Mouse (Mus musculus): ENCODE data around the gene Casq1.

The Casq1 gene

GRCm38 (mm10) chr1:172183056-172183455 lies 36.6 kb downstream of the Casq1 start:
- no peak for DNase-seq (ENCODE audit: low spot score in 2 of 2)

DNA sequence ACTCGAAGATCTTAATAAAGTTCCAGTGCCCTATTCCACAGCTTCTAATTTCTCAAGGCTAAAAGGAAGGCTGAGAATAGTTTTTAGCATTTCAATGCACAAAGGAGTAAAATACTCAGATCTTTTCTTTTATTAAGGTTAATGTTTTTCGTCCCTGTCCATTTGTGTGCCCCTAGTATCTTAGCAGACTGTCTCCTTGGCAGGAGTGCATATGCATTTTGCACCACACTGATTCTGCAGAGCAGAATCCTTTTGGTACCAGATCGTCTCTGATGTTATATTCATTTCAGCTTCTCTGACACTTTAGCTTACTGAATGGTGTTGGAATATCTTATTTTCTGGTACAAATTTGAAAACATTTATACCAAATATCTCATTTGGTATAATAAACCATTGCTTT lies 37.9 kb downstream of the Casq1 start:
- no peak for DNase-seq (ENCODE audit: low spot score in 2 of 2)

- DNase-seq (ENCODE audit: low spot score in 2 of 2): no peak
These were observed 38.8 kb downstream of the Casq1 start for GRCm38 (mm10) chr1:172180881-172181280.

GRCm38 (mm10) chr1:172179102-172179501 lies 40.6 kb downstream of the Casq1 start:
- no peak for DNase-seq (ENCODE audit: low spot score in 2 of 2)

DNA sequence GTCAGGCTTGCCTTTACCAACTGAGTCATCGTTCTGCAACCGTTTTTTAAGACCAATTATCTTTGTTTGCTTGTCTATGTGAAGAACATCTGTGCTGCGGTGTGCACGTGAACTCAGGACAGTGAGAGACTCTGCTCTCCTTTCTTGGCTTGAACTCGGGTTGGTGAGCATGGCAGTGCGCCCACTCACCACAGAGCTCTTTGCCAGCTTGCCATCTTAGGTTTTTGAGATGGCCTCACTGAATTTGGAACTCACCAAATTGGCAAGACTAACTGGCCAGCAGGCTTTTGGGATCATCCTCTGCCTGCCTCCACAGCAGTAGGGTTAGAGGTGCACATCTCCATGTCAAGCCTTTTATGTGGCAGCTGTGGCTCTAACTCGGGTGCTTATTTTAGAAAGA lies 41.9 kb downstream of the Casq1 start:
- DNase-seq (ENCODE audit: low spot score in 2 of 2): no peak

- no peak for DNase-seq (ENCODE audit: low spot score in 2 of 2)
These were observed 46.5 kb downstream of the Casq1 start for GRCm38 (mm10) chr1:172173181-172173580.

DNA sequence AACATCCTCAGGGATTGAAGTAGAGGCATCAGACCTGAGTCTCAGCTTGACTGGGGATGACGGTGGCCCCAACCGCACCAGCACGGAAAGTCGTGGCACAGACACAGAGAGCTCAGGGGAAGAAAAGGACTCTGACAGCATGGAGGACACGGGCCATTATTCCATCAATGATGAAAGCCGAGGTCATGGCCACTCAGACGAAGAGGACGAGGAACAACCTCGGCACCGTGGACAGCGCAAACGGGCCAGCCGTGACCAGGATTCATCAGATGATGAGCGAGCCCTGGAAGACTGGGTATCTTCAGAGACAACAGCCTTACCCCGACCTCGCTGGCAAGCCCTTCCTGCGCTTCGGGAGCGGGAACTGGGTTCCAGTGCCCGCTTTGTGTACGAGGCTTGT lies 47.3 kb downstream of the Casq1 start:
- no peak for DNase-seq (ENCODE audit: low spot score in 2 of 2)

DNA sequence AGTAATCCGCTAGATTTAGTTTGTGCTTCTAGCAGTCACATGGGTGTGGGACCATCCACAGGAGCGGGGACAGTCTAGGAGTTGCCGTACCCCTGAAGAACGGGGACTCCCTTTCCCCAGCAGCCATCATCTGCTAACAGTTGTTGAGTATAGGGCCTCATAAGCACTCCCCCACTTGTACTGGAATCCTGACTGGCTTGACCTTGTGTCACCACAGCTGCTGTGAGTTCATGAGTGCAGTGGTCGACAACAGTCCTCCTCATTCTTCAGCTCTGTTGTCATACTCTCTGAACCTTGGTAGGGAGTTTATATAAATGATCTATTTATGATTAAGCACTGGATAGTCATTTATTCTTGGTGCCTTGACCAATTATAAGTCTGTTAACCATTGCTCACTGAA lies 49.9 kb downstream of the Casq1 start:
- no peak for DNase-seq (ENCODE audit: low spot score in 2 of 2)

GRCm38 (mm10) chr1:172167911-172168310 lies 51.8 kb downstream of the Casq1 start:
- DNase-seq (ENCODE audit: low spot score in 2 of 2): no peak

GRCm38 (mm10) chr1:172162959-172163358 lies 56.7 kb downstream of the Casq1 start:
- DNase-seq (ENCODE audit: low spot score in 2 of 2): no peak

- DNase-seq (ENCODE audit: low spot score in 2 of 2): no peak
These were observed 57.7 kb downstream of the Casq1 start for GRCm38 (mm10) chr1:172162009-172162408.

- no peak for DNase-seq (ENCODE audit: low spot score in 2 of 2)
These were observed 59.2 kb downstream of the Casq1 start for GRCm38 (mm10) chr1:172160508-172160907.

GRCm38 (mm10) chr1:172159970-172160369 lies 59.7 kb downstream of the Casq1 start:
- no peak for DNase-seq (ENCODE audit: low spot score in 2 of 2)

Measured in thymus, postnatal 10 days (tissue).